Mouse (Mus musculus) CD4-positive naive resting alpha-beta T cell, adult 76 days (primary cell): ENCODE measurements around the gene Vps13a. TPM values are rescaled to one million over a fixed set of nuclear protein-coding genes. Genes with fewer than 3 reads are reported as not detected.

Source experiments
- total RNA-seq: library from RNA; stranded (reverse); gene quantifications from one replicate; pipeline ENCODE4 v1.2.4, GENCODE M21; 2023

The Vps13a gene
- total RNA-seq: 88.6 TPM

GRCm38 (mm10) chr19:16780790-16781384, at the start of gene Vps13a:
Gene Vps13a, minus strand, starts transcription at chr19:16780933.

Other genes starting within 250 kb of the Vps13a start
- gene Foxb2, start 92.9 kb upstream of the Vps13a start, total RNA-seq: not detected
- not detected for gene Prune2, start 175.2 kb upstream of the Vps13a start, total RNA-seq